Mouse (Mus musculus): ENCODE measurements around the gene Gramd2. TPM values are rescaled to one million over a fixed set of nuclear protein-coding genes. Genes with fewer than 3 reads are reported as not detected.
A peak's percentile ranks its signal among the peaks of the same experiment; 100 is the strongest.

Gene Gramd2
- polyA plus RNA-seq, 1 experiment from 2014 or later = 0.66 TPM

GRCm38 (mm10) chr9:59723791-59724442, 44.0 kb downstream of the Gramd2 start:
- peak overlapping the region; percentile 35 for H3K4me2 ChIP-seq (replicated peaks; ENCODE audit: low read depth, low read length)
- peak overlapping the region; percentile 87 for H3K27ac ChIP-seq (ENCODE audit: low read depth, low read length)
- no peaks in the 10 kb centered on the region for H3K36me3 ChIP-seq (ENCODE audit: control insufficient read depth, insufficient read depth, low read length)
- H3K9ac ChIP-seq (ENCODE audit: low read depth, low read length) = no peak overlapping the region
- 31% methylated on average over 8 of the region's 8 CpGs for WGBS
- peak; percentile 87 for ATAC-seq (ENCODE audit: low FRiP score, low TSS enrichment)
- no peaks in the 10 kb centered on the region for H3K9me3 ChIP-seq (ENCODE audit: control insufficient read depth, low read length)
- peaks cover 15% of the 10 kb centered on the region for H3K4me1 ChIP-seq (ENCODE audit: control insufficient read depth, insufficient read depth, low read length)
- H3K27me3 ChIP-seq (ENCODE audit: control insufficient read depth, insufficient read depth, low read length) = no peaks in the 10 kb centered on the region
- H3K4me3 ChIP-seq (ENCODE audit: low read length) = no peak overlapping the region

GRCm38 (mm10) chr9:59725515-59725914, 45.6 kb downstream of the Gramd2 start:
- Histone ChIP-seq H3K4me2 (replicated peaks; ENCODE audit: low read depth, low read length) (no peak overlapping the region), H3K4me1 (ENCODE audit: control insufficient read depth, insufficient read depth, low read length) (peaks cover 15% of the 10 kb centered on the region), H3K27me3 (ENCODE audit: control insufficient read depth, insufficient read depth, low read length) (no peaks in the 10 kb centered on the region), H3K9ac (ENCODE audit: low read depth, low read length) (no peak overlapping the region), H3K9me3 (ENCODE audit: control insufficient read depth, low read length) (no peaks in the 10 kb centered on the region), H3K36me3 (ENCODE audit: control insufficient read depth, insufficient read depth, low read length) (no peaks in the 10 kb centered on the region), H3K27ac (ENCODE audit: low read depth, low read length) (no peak overlapping the region; the same call in 1 of the 2 replicates), H3K4me3 (ENCODE audit: low read length) (no peak overlapping the region)
- WGBS = 72% methylated on average over 10 of the region's 10 CpGs
- no peak for ATAC-seq (ENCODE audit: low FRiP score, low TSS enrichment)

GRCm38 (mm10) chr9:59727569-59728286, 47.8 kb downstream of the Gramd2 start:
- Histone ChIP-seq H3K4me1 (ENCODE audit: control insufficient read depth, insufficient read depth, low read length) (peaks cover 15% of the 10 kb centered on the region), H3K4me2 (replicated peaks; ENCODE audit: low read depth, low read length) (no peak overlapping the region), H3K9ac (ENCODE audit: low read depth, low read length) (no peak overlapping the region), H3K36me3 (ENCODE audit: control insufficient read depth, insufficient read depth, low read length) (no peaks in the 10 kb centered on the region), H3K27me3 (ENCODE audit: control insufficient read depth, insufficient read depth, low read length) (no peaks in the 10 kb centered on the region), H3K9me3 (ENCODE audit: control insufficient read depth, low read length) (no peaks in the 10 kb centered on the region), H3K4me3 (ENCODE audit: low read length) (no peak overlapping the region), H3K27ac (ENCODE audit: low read depth, low read length) (no peak overlapping the region)
- WGBS = 77% methylated on average over 11 of the region's 11 CpGs
- no peak for ATAC-seq (ENCODE audit: low FRiP score, low TSS enrichment)

- Histone ChIP-seq H3K9ac (ENCODE audit: low read depth, low read length) (no peak overlapping the region), H3K27me3 (ENCODE audit: control insufficient read depth, insufficient read depth, low read length) (no peaks in the 10 kb centered on the region), H3K4me3 (ENCODE audit: low read length) (no peak overlapping the region), H3K36me3 (ENCODE audit: control insufficient read depth, insufficient read depth, low read length) (no peaks in the 10 kb centered on the region), H3K4me2 (replicated peaks; ENCODE audit: low read depth, low read length) (no peak overlapping the region), H3K27ac (ENCODE audit: low read depth, low read length) (no peak overlapping the region), H3K9me3 (ENCODE audit: control insufficient read depth, low read length) (no peaks in the 10 kb centered on the region), H3K4me1 (ENCODE audit: control insufficient read depth, insufficient read depth, low read length) (peaks cover 3% of the 10 kb centered on the region; the same call in 1 of the 2 replicates)
- no peak for ATAC-seq (ENCODE audit: low FRiP score, low TSS enrichment)
- 94% methylated on average over 5 of the region's 5 CpGs for WGBS
These were observed 51.2 kb downstream of the Gramd2 start for GRCm38 (mm10) chr9:59731136-59731535.

GRCm38 (mm10) chr9:59733075-59733474, 53.1 kb downstream of the Gramd2 start:
- Histone ChIP-seq H3K4me1 (ENCODE audit: control insufficient read depth, insufficient read depth, low read length) (no peaks in the 10 kb centered on the region), H3K4me3 (ENCODE audit: low read length) (no peak overlapping the region), H3K9ac (ENCODE audit: low read depth, low read length) (no peak overlapping the region), H3K9me3 (ENCODE audit: control insufficient read depth, low read length) (no peaks in the 10 kb centered on the region), H3K27me3 (ENCODE audit: control insufficient read depth, insufficient read depth, low read length) (no peaks in the 10 kb centered on the region), H3K4me2 (replicated peaks; ENCODE audit: low read depth, low read length) (no peak overlapping the region), H3K27ac (ENCODE audit: low read depth, low read length) (no peak overlapping the region), H3K36me3 (ENCODE audit: control insufficient read depth, insufficient read depth, low read length) (no peaks in the 10 kb centered on the region)
- 78% methylated on average over 6 of the region's 6 CpGs for WGBS
- ATAC-seq (ENCODE audit: low FRiP score, low TSS enrichment) = no peak

- no peaks in the 10 kb centered on the region for H3K27me3 ChIP-seq (ENCODE audit: control insufficient read depth, insufficient read depth, low read length)
- no peak overlapping the region for H3K4me3 ChIP-seq (ENCODE audit: low read length)
- no peak overlapping the region for H3K4me2 ChIP-seq (replicated peaks; ENCODE audit: low read depth, low read length)
- H3K9me3 ChIP-seq (ENCODE audit: control insufficient read depth, low read length) = no peaks in the 10 kb centered on the region
- peaks cover 3% of the 10 kb centered on the region; the same call in 1 of the 2 replicates for H3K36me3 ChIP-seq (ENCODE audit: control insufficient read depth, insufficient read depth, low read length)
- no peak for ATAC-seq (ENCODE audit: low FRiP score, low TSS enrichment)
- H3K27ac ChIP-seq (ENCODE audit: low read depth, low read length) = no peak overlapping the region
- WGBS = 49% methylated on average over 4 of the region's 4 CpGs
- no peak overlapping the region for H3K9ac ChIP-seq (ENCODE audit: low read depth, low read length)
- no peaks in the 10 kb centered on the region for H3K4me1 ChIP-seq (ENCODE audit: control insufficient read depth, insufficient read depth, low read length)
These were observed 55.5 kb downstream of the Gramd2 start for GRCm38 (mm10) chr9:59735394-59735793.

GRCm38 (mm10) chr9:59740593-59740992, 60.6 kb downstream of the Gramd2 start:
- Histone ChIP-seq H3K4me2 (replicated peaks; ENCODE audit: low read depth, low read length) (no peak overlapping the region), H3K36me3 (ENCODE audit: control insufficient read depth, insufficient read depth, low read length) (peaks cover 3% of the 10 kb centered on the region; the same call in 1 of the 2 replicates), H3K9me3 (ENCODE audit: control insufficient read depth, low read length) (no peaks in the 10 kb centered on the region), H3K27me3 (ENCODE audit: control insufficient read depth, insufficient read depth, low read length) (no peaks in the 10 kb centered on the region), H3K4me3 (ENCODE audit: low read length) (no peak overlapping the region), H3K4me1 (ENCODE audit: control insufficient read depth, insufficient read depth, low read length) (no peaks in the 10 kb centered on the region), H3K9ac (ENCODE audit: low read depth, low read length) (no peak overlapping the region), H3K27ac (ENCODE audit: low read depth, low read length) (no peak overlapping the region)
- 77% methylated on average over 2 of the region's 2 CpGs for WGBS
- ATAC-seq (ENCODE audit: low FRiP score, low TSS enrichment) = no peak

GRCm38 (mm10) chr9:59743903-59744302, 64.0 kb downstream of the Gramd2 start:
- H3K4me1 ChIP-seq (ENCODE audit: control insufficient read depth, insufficient read depth, low read length) = peaks cover 4% of the 10 kb centered on the region
- no peak overlapping the region for H3K9ac ChIP-seq (ENCODE audit: low read depth, low read length)
- H3K4me3 ChIP-seq (ENCODE audit: low read length) = no peak overlapping the region
- H3K36me3 ChIP-seq (ENCODE audit: control insufficient read depth, insufficient read depth, low read length) = peaks cover 2% of the 10 kb centered on the region; the same call in 1 of the 2 replicates
- ATAC-seq (ENCODE audit: low FRiP score, low TSS enrichment) = no peak
- H3K9me3 ChIP-seq (ENCODE audit: control insufficient read depth, low read length) = no peaks in the 10 kb centered on the region
- H3K4me2 ChIP-seq (replicated peaks; ENCODE audit: low read depth, low read length) = no peak overlapping the region
- H3K27ac ChIP-seq (ENCODE audit: low read depth, low read length) = no peak overlapping the region
- WGBS = 97% methylated on average over 3 of the region's 3 CpGs
- H3K27me3 ChIP-seq (ENCODE audit: control insufficient read depth, insufficient read depth, low read length) = no peaks in the 10 kb centered on the region

GRCm38 (mm10) chr9:59748387-59748786, 68.4 kb downstream of the Gramd2 start:
- H3K4me2 ChIP-seq (replicated peaks; ENCODE audit: low read depth, low read length) = no peak overlapping the region
- WGBS = 90% methylated on average over 2 of the region's 2 CpGs
- no peak for ATAC-seq (ENCODE audit: low FRiP score, low TSS enrichment)
- peaks cover 18% of the 10 kb centered on the region for H3K4me1 ChIP-seq (ENCODE audit: control insufficient read depth, insufficient read depth, low read length)
- H3K36me3 ChIP-seq (ENCODE audit: control insufficient read depth, insufficient read depth, low read length) = no peaks in the 10 kb centered on the region
- no peaks in the 10 kb centered on the region for H3K27me3 ChIP-seq (ENCODE audit: control insufficient read depth, insufficient read depth, low read length)
- no peak overlapping the region for H3K27ac ChIP-seq (ENCODE audit: low read depth, low read length)
- no peaks in the 10 kb centered on the region for H3K9me3 ChIP-seq (ENCODE audit: control insufficient read depth, low read length)
- H3K4me3 ChIP-seq (ENCODE audit: low read length) = no peak overlapping the region
- no peak overlapping the region for H3K9ac ChIP-seq (ENCODE audit: low read depth, low read length)

Measured in kidney, embryonic 14.5 days (tissue).